Mouse (Mus musculus) myocyte (in vitro differentiated cells): ENCODE measurements around the gene Tma16. TPM values are rescaled to one million over a fixed set of nuclear protein-coding genes. Genes with fewer than 3 reads are reported as not detected.

Experiments
- H3K27me3 ChIP-seq: one replicate; pipeline ENCODE4 v1.6.1; 2011; ENCODE audit not compliant: control insufficient read depth, insufficient read depth, insufficient read length
- H3K36me3 ChIP-seq: one replicate; pipeline ENCODE4 v1.6.1; 2011; ENCODE audit not compliant: control insufficient read depth, insufficient read depth
- H3K4me2 ChIP-seq: one replicate; pipeline ENCODE4 v1.6.1; 2011; ENCODE audit warnings: low read depth, control low read depth
- H3K4me3 ChIP-seq: one replicate; pipeline ENCODE4 v1.5.1; 2011; ENCODE audit warnings: mild to moderate bottlenecking, control low read depth, moderate library complexity
- H3K79me2 ChIP-seq: one replicate; pipeline ENCODE4 v1.6.1; 2011; ENCODE audit not compliant: control insufficient read depth, insufficient read depth
- H3ac ChIP-seq: one replicate; pipeline ENCODE4 v1.6.1; 2011; ENCODE audit not compliant: control insufficient read depth, insufficient read length
- CEBPB ChIP-seq: IDR thresholded peaks from 2 replicates; pipeline ENCODE4 v1.6.1; 2011; ENCODE audit warnings: mild to moderate bottlenecking, moderate library complexity; ENCODE audit not compliant: poor library complexity, insufficient read depth, severe bottlenecking
- E2F4 ChIP-seq: IDR thresholded peaks from one replicate; pipeline ENCODE4 v1.6.1; 2011; ENCODE audit warnings: mild to moderate bottlenecking, control low read depth, moderate library complexity; ENCODE audit not compliant: insufficient read depth
- MAX ChIP-seq: IDR thresholded peaks from one replicate; pipeline ENCODE4 v1.6.1; 2011; ENCODE audit warnings: low read depth, mild to moderate bottlenecking, control low read depth
- MYOD1 ChIP-seq, 3 experiments: IDR thresholded peaks; one replicate each; pipeline ENCODE4 v1.6.1; 2011; ENCODE audit warnings: control low read depth in 2 of 3, low read depth in 2 of 3, mild to moderate bottlenecking in 2 of 3, moderate library complexity in 1 of 3; ENCODE audit not compliant: insufficient read length in 2 of 3, control insufficient read depth in 1 of 3
- MYOG ChIP-seq, 3 experiments: IDR thresholded peaks; one replicate each; pipeline ENCODE4 v1.6.1; 2011; ENCODE audit warnings: control low read depth in 2 of 3, low read depth in 2 of 3, mild to moderate bottlenecking in 2 of 3; ENCODE audit not compliant: insufficient read length in 2 of 3, control insufficient read depth in 1 of 3, insufficient read depth in 1 of 3
- POLR2A ChIP-seq: IDR thresholded peaks from one replicate; pipeline ENCODE4 v1.6.1; 2011; ENCODE audit warnings: low read depth, mild to moderate bottlenecking, control low read depth, moderate library complexity; ENCODE audit not compliant: insufficient read length
- POLR2AphosphoS2 ChIP-seq: IDR thresholded peaks from one replicate; pipeline ENCODE4 v1.6.1; 2011; ENCODE audit warnings: low read depth, control low read depth; ENCODE audit not compliant: insufficient read length
- REST ChIP-seq: IDR thresholded peaks from one replicate; pipeline ENCODE4 v1.6.1; 2011; ENCODE audit warnings: mild to moderate bottlenecking, control low read depth, moderate library complexity; ENCODE audit not compliant: insufficient read depth, insufficient read length
- SRF ChIP-seq: IDR thresholded peaks from one replicate; pipeline ENCODE4 v1.6.1; 2011; ENCODE audit warnings: low read depth; ENCODE audit not compliant: control insufficient read depth, insufficient read length
- TCF12 ChIP-seq: IDR thresholded peaks from one replicate; pipeline ENCODE4 v1.6.1; 2011; ENCODE audit warnings: mild to moderate bottlenecking, control low read depth; ENCODE audit not compliant: poor library complexity, insufficient read depth, severe bottlenecking
- TCF3 ChIP-seq: IDR thresholded peaks from one replicate; pipeline ENCODE4 v1.6.1; 2011; ENCODE audit warnings: low read depth, control low read depth; ENCODE audit not compliant: insufficient read length
- USF1 ChIP-seq: IDR thresholded peaks from one replicate; pipeline ENCODE4 v1.6.1; 2011; ENCODE audit warnings: low read depth, mild to moderate bottlenecking, control low read depth, moderate library complexity
- polyA plus RNA-seq: library from polyadenylated mRNA; unstranded; fragments of >200 nt; fragmentation: generic; extraction: Trizol; gene quantifications from one replicate; pipeline ENCODE4 v1.2.1, GENCODE M21; 2012; ENCODE audit warnings: missing spikeins

Tma16 gene
- polyA plus RNA-seq, 1 experiment = 3.7 TPM

- H3K36me3 ChIP-seq = no peaks in the 10 kb centered on the region
- H3K4me2 ChIP-seq = no peak overlapping the region
- TF ChIP-seq E2F4 (no peak), TCF3 (no peak), POLR2AphosphoS2 (no peak), MYOD1 (IDR thresholded peaks at IDR 0.05; ENCODE audit: control insufficient read depth in 1 of 3, insufficient read length in 2 of 3, low read depth in 2 of 3) (no peak), USF1 (no peak), SRF (no peak), CEBPB (no peak), MAX (no peak), POLR2A (no peak), TCF12 (no peak), REST (no peak)
- H3ac ChIP-seq = no peak overlapping the region
- no peak overlapping the region for H3K4me3 ChIP-seq
- H3K79me2 ChIP-seq = no peaks in the 10 kb centered on the region
- no peaks in the 10 kb centered on the region for H3K27me3 ChIP-seq
Observed at GRCm38 (mm10) chr8:66496998-66497577, 10.8 kb upstream of the Tma16 start.

GRCm38 (mm10) chr8:66495726-66496125 lies 9.4 kb upstream of the Tma16 start:
- no peaks in the 10 kb centered on the region for H3K27me3 ChIP-seq
- H3K4me2 ChIP-seq = peak overlapping the region; percentile 48
- no peaks in the 10 kb centered on the region for H3K36me3 ChIP-seq
- no peak overlapping the region for H3K4me3 ChIP-seq
- no peak overlapping the region for H3ac ChIP-seq
- TF ChIP-seq E2F4 (no peak), REST (no peak), MAX (no peak), SRF (no peak), TCF3 (no peak)
- H3K79me2 ChIP-seq = no peaks in the 10 kb centered on the region

GRCm38 (mm10) chr8:66494496-66494895 lies 8.2 kb upstream of the Tma16 start:
- H3K36me3 ChIP-seq = no peaks in the 10 kb centered on the region
- H3K27me3 ChIP-seq = no peaks in the 10 kb centered on the region
- H3K79me2 ChIP-seq = no peaks in the 10 kb centered on the region
- no peak overlapping the region for H3K4me2 ChIP-seq
- no peak overlapping the region for H3K4me3 ChIP-seq
- no peak overlapping the region for H3ac ChIP-seq
- TF ChIP-seq CEBPB = no peak
- TF ChIP-seq USF1 = no peak
- TF ChIP-seq MYOG (IDR thresholded peaks at IDR 0.05; ENCODE audit: control insufficient read depth in 1 of 3, insufficient read depth in 1 of 3, insufficient read length in 2 of 3, low read depth in 2 of 3) = no peak
- no peak for TF ChIP-seq SRF
- TF ChIP-seq MYOD1 (IDR thresholded peaks at IDR 0.05; ENCODE audit: control insufficient read depth in 1 of 3, insufficient read length in 2 of 3, low read depth in 2 of 3) = no peak

- H3K4me3 ChIP-seq = no peak overlapping the region
- no peak overlapping the region for H3ac ChIP-seq
- no peaks in the 10 kb centered on the region for H3K27me3 ChIP-seq
- peaks cover 11% of the 10 kb centered on the region for H3K79me2 ChIP-seq
- no peak overlapping the region for H3K4me2 ChIP-seq
- no peaks in the 10 kb centered on the region for H3K36me3 ChIP-seq
- TF ChIP-seq MAX = no peak
- TF ChIP-seq SRF = no peak
- no peak for TF ChIP-seq CEBPB
- no peak for TF ChIP-seq MYOD1 (IDR thresholded peaks at IDR 0.05; ENCODE audit: control insufficient read depth in 1 of 3, insufficient read length in 2 of 3, low read depth in 2 of 3)
- no peak for TF ChIP-seq REST
- TF ChIP-seq POLR2A = no peak
- no peak for TF ChIP-seq TCF3
- TF ChIP-seq USF1 = no peak
- no peak for TF ChIP-seq E2F4
- no peak for TF ChIP-seq TCF12
- TF ChIP-seq MYOG (IDR thresholded peaks at IDR 0.05; ENCODE audit: control insufficient read depth in 1 of 3, insufficient read depth in 1 of 3, insufficient read length in 2 of 3, low read depth in 2 of 3) = no peak
Observed at GRCm38 (mm10) chr8:66490624-66491023, 4.3 kb upstream of the Tma16 start.

GRCm38 (mm10) chr8:66488556-66488955 lies 2.2 kb upstream of the Tma16 start:
- no peaks in the 10 kb centered on the region for H3K36me3 ChIP-seq
- H3ac ChIP-seq = no peak overlapping the region
- TF ChIP-seq E2F4 (no peak), MYOD1 (IDR thresholded peaks at IDR 0.05; ENCODE audit: control insufficient read depth in 1 of 3, insufficient read length in 2 of 3, low read depth in 2 of 3) (no peak), POLR2A (no peak), SRF (no peak), USF1 (no peak), TCF12 (no peak), POLR2AphosphoS2 (no peak)
- peaks cover 30% of the 10 kb centered on the region for H3K79me2 ChIP-seq
- no peak overlapping the region for H3K4me2 ChIP-seq
- no peak overlapping the region for H3K4me3 ChIP-seq
- no peaks in the 10 kb centered on the region for H3K27me3 ChIP-seq
